Mouse (Mus musculus): ENCODE results near the gene Slc16a13. TPM values are rescaled to one million over a fixed set of nuclear protein-coding genes. Genes with fewer than 3 reads are reported as not detected.

Slc16a13 gene
- 10 to 100 TPM in 1 of 2 experiments, 1 to 10 TPM in 1; 7.0 to 10.0 TPM for total RNA-seq (2021)

DNA sequence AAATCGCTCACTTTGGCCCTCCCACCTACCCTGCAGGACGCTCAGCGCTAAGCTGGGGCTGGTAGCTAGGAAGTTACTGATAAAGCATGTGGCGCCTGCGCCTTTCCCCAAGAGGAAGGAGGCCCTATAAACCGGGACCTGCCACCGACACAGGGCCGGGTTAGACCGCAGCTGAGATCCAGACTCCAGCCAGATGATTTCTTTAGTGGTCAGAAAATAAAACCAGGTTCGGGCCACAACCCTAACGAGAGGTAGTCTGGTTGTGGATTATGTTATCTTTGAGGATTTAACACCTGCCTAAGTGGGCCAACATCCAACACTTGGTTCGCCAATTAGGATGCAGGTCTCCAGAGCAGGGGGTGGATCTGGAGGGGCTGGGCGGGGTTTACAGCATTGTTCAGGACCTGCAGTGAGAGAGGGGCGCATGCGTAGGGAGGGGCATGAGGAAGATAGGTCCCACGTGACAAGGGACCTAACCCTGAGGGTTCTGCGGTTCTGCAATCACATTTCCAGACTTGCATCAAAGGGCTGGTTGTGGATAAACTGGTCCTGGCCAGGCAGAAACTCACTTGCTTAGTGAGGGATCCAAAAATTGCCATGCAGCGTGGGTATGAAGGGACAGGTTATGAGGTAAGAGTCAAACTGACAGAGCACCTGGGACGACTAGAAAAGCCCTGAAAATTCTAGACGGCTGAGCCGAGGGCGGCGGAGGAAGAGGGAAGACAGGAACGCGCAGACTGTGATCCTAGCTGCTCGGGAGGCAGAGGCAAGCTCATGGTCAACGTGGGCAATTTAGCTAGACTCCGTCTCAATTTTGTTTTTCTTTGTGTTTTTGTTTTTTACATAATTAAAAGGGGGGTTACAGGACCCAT is at the start of gene Slc16a13:
Gene Slc16a13 (minus strand): TSS at position 334 of the 872 bp plus-strand sequence.
- DNase-seq (ENCODE audit: extremely low spot score in 1 of 2, low spot score in 1 of 2): peak; percentile 85 to 86

DNA sequence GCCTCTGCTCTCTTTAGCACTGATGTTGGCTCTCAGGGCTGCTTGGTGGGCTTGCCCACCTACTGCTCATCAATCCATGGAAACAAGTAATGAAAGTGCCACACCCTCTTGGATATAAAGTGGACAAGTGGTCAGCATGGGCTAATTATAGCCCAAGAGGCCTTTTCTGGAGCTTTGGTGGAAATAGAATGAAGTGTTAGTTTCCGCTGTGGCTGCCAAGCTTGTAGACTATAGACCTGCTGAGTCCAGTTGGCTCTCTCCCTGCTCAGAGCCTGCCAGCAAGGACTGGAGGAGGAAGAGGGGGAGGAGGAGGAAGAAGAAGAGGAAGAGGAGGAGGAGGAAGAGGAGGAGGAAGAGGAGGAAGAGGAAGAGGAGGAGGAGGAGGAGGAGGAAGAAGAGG is 45.5 kb upstream of the Slc16a13 start:
- no peak for DNase-seq (ENCODE audit: extremely low spot score in 1 of 2, low spot score in 1 of 2)

DNA sequence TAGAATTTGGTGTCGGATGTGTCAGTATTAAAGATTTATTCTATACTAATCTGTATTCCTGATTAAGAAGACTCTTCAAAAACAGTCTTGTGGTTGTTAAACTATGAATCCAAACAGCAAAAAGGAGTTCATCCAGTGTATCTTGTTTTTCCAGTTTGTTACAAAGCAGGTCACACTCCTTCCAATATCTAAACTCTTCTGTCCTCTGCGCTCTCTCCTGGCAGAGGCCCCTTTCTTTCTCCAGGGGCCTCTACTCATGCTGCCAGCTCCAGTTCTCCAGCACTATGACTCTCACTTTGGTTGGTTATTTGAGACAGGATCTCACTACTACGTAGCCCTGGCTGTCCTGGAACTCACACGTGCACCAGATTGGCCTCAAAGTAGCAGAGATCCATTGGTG is 45.0 kb upstream of the Slc16a13 start:
- no peak for DNase-seq (ENCODE audit: extremely low spot score in 1 of 2, low spot score in 1 of 2)

DNA sequence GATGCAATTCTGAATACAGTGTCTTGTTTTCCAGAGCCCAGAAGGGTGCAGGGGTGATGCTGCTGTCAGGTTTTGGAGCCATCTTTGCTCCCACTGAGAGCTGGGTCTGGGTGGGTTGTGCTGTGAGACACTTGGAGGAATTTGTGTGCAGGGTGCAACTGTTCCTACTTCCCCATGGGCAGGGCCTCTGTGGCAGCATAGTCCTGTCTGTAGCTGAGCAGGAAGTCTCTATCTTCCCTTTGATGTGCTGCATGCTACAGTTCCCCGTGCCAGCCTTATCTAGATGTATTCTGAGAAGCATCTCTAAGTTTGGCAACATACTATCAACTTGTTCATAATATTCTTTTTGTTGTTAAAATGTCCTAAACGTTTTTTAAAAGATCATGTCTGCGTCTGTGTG is 44.4 kb upstream of the Slc16a13 start:
- DNase-seq (ENCODE audit: extremely low spot score in 1 of 2, low spot score in 1 of 2): no peak

DNA sequence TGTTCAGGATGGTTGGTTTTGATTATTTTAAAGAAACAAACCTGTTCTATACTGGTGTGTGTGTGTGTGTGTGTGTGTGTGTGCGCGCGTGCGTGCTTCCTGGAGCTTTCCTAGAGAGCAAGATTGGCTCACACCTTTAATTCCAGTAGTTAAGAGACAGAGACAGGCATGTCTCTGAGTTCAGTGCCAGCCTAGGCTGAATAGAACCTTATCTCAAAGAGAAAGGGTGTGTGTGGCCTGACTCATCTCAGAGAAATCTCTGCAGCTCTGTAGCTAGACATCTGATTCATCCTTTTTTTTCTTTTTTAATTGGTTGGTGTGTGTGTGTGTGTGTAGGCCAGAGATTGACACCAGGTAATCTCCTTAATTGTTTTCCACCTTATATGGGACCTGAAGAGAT is 38.2 kb upstream of the Slc16a13 start:
- no peak for DNase-seq (ENCODE audit: extremely low spot score in 1 of 2, low spot score in 1 of 2)

DNA sequence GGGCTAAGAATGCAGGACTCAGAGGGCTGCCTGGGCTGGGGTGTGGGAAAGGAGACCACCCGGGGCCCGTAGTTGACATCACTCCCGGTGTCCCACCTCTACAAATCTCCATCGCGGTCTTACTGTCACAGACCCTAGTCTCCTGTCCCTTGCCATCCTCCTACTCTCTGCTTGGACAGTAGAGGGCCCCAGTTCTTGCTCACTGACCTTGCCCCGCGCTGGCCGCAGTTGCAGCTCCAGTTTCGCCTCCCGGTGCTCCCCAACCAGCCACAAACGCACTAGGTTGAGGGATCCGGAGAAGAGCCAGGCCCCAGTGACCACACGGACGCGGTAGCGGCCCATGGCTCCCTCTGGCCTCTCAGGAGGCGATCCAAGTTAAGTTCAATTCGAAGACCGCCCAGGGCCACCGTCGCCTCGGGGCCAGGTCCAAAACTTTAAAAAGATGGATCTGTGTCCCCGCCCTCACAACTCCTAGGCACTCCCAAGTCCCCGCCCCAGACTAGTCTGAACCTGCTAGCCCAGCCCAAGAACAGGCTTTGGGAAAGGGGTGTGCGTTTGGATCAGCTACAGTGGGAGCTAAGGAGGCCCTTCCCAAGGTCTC is 34.2 kb upstream of the Slc16a13 start, which contains the start of gene Alox12:
Gene Alox12 (minus strand): TSS at position 423 of the 601 bp plus-strand sequence.
- DNase-seq (ENCODE audit: extremely low spot score in 1 of 2, low spot score in 1 of 2): no peak

DNA sequence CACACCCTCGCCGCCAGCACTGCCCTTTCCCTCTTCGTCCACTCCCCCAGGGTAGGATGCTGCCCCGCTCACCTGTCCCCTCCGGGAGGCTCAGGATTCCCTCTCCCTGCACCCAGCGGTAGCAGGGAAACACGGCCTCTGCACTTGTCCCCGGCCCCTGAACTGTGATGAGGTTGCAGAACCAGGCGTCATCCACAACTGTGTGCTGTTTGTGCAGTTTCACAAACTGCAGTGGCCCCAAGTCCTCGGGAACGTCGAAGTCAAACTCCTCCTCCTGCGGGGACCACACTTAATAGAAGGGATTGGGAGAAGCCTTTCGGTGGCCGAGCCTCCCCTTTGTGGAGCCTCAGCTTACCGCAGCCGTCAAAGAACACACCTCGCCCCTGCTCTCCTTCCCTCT is 33.5 kb upstream of the Slc16a13 start:
- DNase-seq (ENCODE audit: extremely low spot score in 1 of 2, low spot score in 1 of 2): no peak

DNA sequence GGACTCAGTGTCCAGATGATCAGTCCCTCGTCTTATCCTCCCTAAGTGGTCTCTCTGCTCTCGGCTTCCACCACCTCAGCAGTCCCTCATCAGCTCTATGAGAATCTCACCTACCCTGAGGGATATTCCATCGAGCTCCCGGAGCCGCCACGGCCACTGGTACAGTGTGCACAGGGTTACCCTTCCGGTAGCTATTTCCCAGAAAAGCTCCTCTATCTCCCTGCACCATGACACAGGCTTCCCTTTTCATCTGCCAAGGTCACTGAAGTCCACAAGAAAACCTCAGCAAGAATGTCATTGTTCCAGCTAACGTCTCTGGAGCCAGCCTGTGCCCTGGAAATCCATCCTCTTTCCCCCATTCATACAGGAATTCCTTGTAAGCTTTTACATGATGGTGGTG is 31.0 kb upstream of the Slc16a13 start:
- no peak for DNase-seq (ENCODE audit: extremely low spot score in 1 of 2, low spot score in 1 of 2)

DNA sequence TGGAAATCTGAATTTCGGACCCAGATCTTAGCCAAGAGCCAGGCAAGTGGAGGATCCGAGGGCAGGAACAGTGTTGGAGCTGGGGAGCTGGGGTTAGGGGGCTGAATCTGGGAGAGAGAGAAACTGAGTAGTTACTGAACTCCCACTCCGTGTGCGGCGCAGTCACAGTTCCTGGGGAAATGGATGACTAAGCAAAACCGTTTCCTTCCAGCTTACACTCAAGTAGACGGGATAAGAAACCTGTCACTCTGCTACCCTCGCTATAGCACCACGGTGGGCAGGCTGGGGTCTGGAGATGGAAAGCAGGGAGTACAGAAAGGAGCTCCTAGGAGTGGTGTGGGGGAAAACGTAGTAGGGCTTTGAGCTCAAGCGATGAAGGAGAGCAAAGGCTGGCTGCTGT is 29.3 kb upstream of the Slc16a13 start:
- no peak for DNase-seq (ENCODE audit: extremely low spot score in 1 of 2, low spot score in 1 of 2)

DNA sequence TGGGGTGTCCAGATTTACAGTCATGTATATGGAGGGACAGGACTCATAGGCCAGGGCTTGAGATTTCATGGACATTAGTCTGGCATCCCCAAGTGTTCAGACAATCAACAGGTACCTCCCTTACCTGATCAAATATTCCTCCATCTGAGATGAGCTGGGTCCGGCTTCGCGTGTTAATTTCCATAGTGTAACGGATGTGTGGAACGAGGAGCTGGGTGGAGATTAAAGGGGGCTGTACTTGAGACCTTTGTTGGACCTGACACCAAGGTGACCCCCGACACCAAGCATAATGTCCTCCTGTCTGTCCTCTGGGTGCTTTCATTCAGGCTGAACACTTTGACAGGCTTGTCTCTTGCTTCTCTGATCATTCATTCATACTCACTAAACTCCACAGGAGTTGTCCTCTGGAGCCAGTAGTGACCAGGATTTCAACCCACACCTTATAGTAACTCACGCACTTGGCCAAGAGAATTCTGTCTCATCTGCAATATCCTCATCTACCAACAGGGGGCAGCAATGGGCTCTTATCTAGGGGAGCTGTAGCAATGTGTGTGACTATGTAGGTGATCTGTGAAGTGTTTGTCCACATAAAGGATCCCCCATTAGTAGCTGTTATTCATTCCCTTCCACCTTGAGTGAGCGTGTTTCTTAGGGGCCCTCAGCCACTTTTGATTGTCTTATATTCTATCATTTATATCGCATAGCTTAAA is 26.4 kb upstream of the Slc16a13 start:
- DNase-seq (ENCODE audit: extremely low spot score in 1 of 2, low spot score in 1 of 2): peak; percentile 44 to 82

DNA sequence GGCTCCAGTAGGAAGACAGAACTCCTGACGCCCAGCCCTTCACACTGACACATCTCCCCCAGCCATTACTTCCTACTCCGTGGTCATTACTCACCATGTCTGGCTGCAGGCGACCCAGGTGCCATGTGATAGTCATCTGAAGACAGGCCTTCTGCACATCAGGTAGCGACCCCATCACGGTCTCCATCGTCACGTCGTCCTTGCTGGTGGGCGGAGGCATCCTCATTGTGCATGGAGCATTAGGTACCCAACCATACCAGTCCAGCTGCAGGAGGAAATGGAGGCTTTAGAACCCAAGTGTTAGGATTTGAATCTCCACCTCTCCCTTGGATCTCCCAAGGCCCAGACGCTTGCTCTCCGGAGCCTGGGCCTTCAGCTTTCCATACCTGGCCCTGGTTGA is 21.7 kb upstream of the Slc16a13 start:
- no peak for DNase-seq (ENCODE audit: extremely low spot score in 1 of 2, low spot score in 1 of 2)

DNA sequence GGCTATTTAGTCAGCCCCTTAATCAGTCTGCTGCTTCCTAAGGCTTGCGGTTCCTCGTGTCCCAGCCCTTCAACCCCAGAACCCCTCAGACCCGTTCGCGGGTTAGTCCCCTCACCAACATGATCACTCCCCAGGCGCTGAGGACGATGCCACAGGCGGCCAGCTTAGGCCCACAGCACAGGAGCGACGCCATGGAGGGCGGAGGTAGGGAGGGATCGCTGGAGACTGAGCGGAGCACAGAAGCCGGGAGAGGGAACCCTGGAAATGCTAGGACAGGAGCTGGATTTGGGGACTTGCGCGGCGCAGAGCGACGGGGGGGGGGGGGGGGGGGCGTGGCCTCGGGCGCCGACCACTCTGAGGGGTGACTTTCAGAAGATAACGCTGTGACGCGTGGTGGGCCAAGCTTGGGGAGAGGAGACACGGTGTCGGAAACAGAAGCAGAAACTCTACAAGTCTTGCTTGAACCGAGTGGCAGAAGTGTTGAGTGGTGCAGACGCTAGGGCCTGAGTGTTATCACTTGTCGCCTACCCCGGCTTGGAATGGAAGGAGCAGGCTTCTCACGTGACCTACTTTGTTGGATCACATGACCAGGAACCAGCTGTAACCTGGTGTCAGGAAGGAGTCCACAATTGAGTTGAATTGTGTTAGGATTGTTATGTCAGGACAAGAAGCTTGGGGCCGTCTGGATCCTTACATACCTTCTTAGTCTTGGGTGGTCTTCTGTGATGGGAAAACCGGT is 18.8 kb upstream of the Slc16a13 start, which contains the start of the genes Gm21988 and Rnasek:
Gene Gm21988 (minus strand): TSS at position 290 of the 739 bp plus-strand sequence.
Gene Rnasek (minus strand): TSS at position 302 of the 739 bp plus-strand sequence.
- DNase-seq (ENCODE audit: extremely low spot score in 1 of 2, low spot score in 1 of 2): peak; percentile 70 to 86

DNA sequence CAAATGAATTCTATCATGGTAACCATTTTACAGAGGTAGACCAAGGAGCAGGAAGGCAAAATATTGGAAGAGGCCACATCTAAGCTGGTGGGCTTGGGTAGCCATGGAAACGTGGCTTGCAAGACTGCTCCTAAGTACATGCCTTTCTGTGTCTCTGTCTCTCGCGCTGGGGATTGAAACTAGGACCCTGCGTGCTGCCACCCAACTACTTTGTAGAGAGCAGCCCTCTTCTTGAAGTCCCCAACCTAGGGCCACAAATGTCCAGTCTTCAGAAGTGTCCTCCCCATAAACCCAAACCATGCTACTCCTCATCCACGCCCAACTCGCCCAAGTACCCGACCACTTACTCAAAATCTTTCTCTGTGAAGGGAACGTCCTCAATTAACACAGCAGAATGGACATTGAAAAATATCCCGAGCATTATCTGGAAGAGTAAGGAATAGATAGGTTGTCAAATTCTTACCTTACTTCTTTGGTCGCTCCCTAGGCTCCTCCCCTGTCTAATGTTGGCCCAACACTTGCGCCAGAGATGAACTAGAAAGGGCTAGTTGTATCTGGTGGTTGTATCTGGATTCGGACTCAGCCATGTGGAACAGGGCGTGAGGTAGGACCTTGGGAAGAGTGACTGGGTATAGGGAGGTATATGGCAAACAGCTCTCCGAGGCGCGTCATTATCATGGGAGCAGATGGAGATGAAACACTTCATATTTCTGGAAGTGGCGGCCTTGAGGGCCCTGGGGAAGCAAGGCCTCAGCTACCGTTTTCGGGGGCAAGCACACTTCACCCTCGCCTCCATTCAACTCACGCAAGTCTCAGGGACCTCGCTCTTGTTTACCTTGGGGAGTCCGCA is 18.0 kb upstream of the Slc16a13 start:
- DNase-seq (ENCODE audit: extremely low spot score in 1 of 2, low spot score in 1 of 2): peak in 1 of 2 experiments; percentile 12

DNA sequence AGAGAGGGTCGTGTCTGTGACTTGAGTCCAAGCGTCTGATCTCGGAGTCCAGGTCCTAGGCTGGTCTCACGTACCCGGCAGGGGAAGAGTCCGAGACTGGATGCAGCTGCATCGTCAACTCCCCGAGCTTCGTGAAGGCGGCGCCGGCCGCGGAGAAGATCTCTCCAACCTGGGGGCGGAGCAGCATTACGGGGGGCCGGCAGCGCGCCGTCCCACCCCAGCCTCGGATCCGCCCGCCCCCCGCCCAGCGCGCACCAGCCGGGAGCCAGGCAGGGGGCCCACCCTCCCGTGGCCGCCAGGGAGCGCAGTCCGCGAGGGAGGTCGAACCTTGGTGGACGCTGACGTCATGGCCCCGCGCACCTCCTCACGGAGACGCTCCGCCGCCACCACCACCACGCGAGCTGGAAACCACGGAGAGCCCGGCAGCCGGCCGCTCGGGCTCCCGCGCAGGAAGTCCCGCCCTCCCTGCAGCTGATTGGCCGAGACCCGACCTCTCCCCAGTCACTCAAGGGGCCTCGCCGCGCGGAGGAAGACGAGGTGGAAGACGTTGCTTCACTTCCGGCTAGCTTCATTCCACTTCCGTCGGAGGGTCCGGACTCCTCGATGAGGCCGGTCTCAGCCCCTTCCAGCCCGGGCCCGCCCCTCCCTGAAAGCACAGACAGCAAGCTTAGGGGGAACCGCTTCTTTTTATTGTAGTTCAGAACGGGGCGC is 16.7 kb upstream of the Slc16a13 start, which contains the start of gene 0610010K14Rik:
Gene 0610010K14Rik (minus strand): TSS at position 458 of the 711 bp plus-strand sequence.
- DNase-seq (ENCODE audit: extremely low spot score in 1 of 2, low spot score in 1 of 2): peak; percentile 96 to 98

DNA sequence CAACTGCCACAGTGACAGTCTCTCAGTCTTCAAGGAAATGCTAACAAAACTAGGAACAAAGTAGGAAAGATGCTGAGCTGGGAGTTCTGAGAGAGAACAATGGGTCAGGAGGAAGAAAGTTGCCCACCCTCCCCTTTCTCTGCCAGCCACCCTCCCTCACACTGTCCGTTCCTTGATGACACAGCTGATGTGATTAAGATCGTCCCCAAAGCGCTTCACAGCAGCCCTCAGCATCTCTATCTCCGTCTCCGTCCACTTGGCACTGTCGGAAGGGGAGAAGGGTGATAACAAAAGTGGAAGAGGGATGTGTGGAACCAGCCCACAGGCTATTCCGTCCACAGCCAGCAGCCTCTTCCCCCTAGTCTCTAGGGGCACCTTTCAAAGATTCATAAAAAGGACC is 15.9 kb upstream of the Slc16a13 start:
- DNase-seq (ENCODE audit: extremely low spot score in 1 of 2, low spot score in 1 of 2): no peak

DNA sequence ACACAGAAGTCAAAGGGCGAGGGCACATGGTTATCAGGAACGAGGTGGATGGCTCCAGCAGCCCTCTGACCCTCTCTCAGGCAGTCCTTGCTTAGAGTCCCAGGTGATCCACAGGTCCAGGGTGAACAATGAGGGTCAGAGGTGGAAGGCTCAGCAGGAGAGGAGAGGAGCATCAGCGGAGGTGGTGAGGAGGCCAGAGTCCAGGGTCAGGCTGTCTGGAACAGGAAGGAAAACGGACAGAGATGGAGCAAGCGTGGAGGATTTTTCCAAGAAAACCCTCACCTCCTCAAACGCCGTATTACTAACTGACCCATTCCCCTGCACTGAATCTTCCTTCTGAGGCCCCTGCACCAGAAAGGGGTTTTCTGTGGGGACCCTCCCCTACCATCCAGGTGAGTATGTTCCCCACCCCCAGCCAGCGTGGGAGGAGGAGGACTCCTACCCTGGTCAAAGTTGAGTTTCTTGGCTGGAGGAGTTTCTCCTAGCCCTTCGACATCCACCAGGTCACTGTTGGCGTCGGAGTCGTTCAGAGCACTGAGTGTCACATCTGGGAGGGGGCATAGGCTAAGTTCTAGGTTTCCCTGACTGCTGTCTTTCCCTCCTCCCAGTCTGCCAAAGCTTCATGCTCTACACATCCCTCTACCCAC is 14.5 kb upstream of the Slc16a13 start:
- DNase-seq (ENCODE audit: extremely low spot score in 1 of 2, low spot score in 1 of 2): no peak

DNA sequence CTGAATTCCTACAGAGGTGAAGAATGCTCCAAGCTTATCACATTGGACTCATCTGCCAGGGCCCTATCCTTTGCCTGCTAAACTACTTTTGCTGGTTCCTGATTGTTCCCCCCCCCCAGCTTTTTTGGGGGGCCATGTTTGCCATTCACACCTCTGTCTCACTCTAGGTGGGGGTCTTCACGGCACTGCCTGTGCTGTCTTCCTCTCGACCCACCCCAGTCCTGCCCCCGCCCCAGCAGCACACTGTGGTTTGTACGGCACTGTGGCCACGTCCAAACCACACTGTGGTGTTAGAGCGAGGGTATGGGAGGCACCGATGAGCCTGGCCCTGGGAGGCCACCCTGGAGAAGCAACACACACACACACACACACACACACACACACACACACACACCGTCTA is 13.6 kb upstream of the Slc16a13 start:
- no peak for DNase-seq (ENCODE audit: extremely low spot score in 1 of 2, low spot score in 1 of 2)

DNA sequence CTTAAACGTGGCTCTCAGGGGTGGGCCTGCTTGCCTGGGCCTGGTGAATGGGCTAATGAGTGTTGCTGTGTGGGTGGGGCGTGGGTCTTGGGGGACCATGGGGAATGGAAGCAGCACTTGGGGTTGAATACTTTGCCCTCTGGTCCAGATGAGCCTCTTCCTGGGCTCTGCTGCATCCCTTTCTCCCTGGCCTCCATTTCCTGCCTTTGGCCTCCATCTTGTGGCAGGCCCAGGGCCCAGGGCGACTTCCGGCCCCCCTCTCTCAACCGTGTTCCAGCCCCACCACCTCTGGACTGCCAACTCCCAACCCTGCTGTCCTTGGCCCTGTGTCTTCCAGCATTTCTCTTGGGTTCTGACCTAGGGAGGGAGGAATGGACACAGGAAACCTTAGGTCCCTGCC is 13.2 kb upstream of the Slc16a13 start:
- no peak for DNase-seq (ENCODE audit: extremely low spot score in 1 of 2, low spot score in 1 of 2)
